Mouse (Mus musculus) left cerebral cortex, postnatal 36 days (tissue): Measurements from ENCODE around the gene Magix. TPM values are rescaled to one million over a fixed set of nuclear protein-coding genes. Genes with fewer than 3 reads are reported as not detected.

Experiments
- DNase-seq, 2 experiments: peaks; one replicate each; pipeline ENCODE4 v3.0.0; 2021 to 2022; ENCODE audit warnings: low spot score in 2 of 2, mixed read lengths in 1 of 2
- intact Hi-C: fragments of 180-260 bp; cut with DNase I; formaldehyde crosslinking; loops from one replicate; pipeline ENCODE4 v1.15.1; 2025
- total RNA-seq, 2 experiments: library from RNA; stranded (reverse); gene quantifications; 2 replicates each; pipeline ENCODE4 v1.2.3; 2021

Gene Magix
- total RNA-seq, 2 experiments from 2014 or later: 0.17 to 0.41 TPM

GRCm38 (mm10) chrX:7639536-7640325 lies 41.3 kb downstream of the Magix start:
- intact Hi-C loops: loop anchor here (2.0 to 5.0 kb wide), 3 partner anchors 29 to 217 kb away; partner anchors contain the start of genes Foxp3 and Ppp1r3f
- no peak for DNase-seq

DNA sequence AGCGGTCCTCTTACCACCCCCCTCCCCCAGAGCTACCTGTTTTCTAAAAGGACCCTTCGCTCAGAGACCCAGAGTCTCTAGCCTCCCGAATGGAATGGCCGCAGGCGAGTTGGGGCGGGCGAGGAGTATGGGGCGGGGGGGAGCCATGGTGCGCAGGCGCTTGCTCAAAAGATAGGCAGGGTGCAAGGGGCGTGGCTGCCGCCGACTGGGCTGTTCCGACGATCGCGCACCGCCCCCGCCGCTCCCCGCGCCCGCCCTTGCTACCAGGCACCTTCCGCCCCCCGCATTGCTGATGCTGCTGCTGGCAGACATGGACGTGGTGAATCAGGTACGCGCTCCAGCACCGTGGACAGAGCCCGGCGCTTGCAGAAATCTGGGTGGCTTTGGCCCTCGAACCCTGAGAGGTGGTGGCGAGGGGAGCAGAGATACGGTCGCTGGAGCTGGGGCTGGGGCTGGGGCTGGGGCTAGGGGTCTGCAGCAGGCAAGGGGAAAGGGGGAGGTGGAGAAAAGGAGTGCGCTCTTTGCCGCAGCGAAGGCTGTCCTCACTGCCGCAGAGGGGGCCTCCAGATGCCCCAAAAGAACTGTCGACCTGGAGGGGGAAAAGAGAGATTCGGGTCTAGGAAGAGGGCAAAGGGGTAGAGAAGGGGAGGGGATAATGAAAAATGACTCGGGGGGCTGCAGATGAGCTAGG lies 42.5 kb downstream of the Magix start, which contains the start of gene Syp:
Syp (plus strand) TSS at position 71 of the 691 bp plus-strand sequence.
- intact Hi-C loops: loop anchor here (2.0 to 5.0 kb wide), 2 partner anchors 28 to 216 kb away; no protein-coding TSS in a partner anchor
- peak; percentile 84 to 85 for DNase-seq

DNA sequence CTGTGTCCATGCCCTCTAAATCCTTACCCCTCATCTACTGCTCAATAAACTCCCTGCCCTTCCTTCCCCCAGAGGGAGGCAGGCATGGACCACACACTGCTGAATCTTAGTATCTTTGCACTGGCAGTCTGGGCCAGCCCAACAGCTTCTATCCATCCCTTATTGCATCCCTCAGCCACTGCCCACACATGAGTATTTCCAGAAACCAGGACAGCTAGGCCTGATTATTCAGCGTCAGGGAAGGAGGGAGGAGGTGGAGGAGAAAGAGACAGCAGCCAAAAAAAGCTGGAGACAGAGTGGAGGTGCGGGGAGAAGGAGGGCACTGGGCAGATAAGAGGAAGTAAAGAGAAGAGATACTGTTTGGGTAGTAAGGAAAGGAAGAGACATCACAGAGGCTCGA lies 46.0 kb downstream of the Magix start:
- intact Hi-C loops: loop anchor here (5.0 kb wide), 1 partner anchor 213 kb away; no protein-coding TSS in a partner anchor
- DNase-seq: peak in 1 of 2 experiments; percentile 35

- no peak for DNase-seq
- intact Hi-C loops: no loop called here
These were observed 48.5 kb downstream of the Magix start for GRCm38 (mm10) chrX:7632560-7632959.

Other genes with a start within 250 kb of the Magix start
- not detected for gene Foxp3, start 107.6 kb downstream of the Magix start, total RNA-seq
- gene Ppp1r3f, start 107.0 kb downstream of the Magix start, total RNA-seq: 10 to 100 TPM; 19.1 to 24.9 TPM
- 10 to 100 TPM; 31.6 to 32.1 TPM for gene Ccdc22, start 75.7 kb downstream of the Magix start, total RNA-seq
- under 1 TPM; 0.11 to 0.32 TPM for gene Cacna1f, start 74.2 kb downstream of the Magix start, total RNA-seq
- 1,000 to 10,000 TPM; 1,776 to 2,090 TPM for gene Syp, start 42.8 kb downstream of the Magix start, total RNA-seq
- 1 to 10 TPM; 1.4 to 3.0 TPM for gene Prickle3, start 24.0 kb downstream of the Magix start, total RNA-seq
- 1 to 10 TPM; 8.4 to 9.1 TPM for gene Plp2, start 9.9 kb downstream of the Magix start, total RNA-seq
- gene Gpkow, start 15.9 kb upstream of the Magix start, total RNA-seq: 10 to 100 TPM; 34.8 to 35.7 TPM
- gene Wdr45, start 33.1 kb upstream of the Magix start, total RNA-seq: 10 to 100 TPM; 64.0 to 64.3 TPM
- gene Gm45208, start 41.0 kb upstream of the Magix start, total RNA-seq: not detected
- gene Praf2, start 47.2 kb upstream of the Magix start, total RNA-seq: 100 to 1,000 TPM in 1 of 2 experiments, 10 to 100 TPM in 1; 91.1 to 103 TPM
- 10 to 100 TPM; 22.8 to 24.8 TPM for gene Ccdc120, start 69.7 kb upstream of the Magix start, total RNA-seq
- 10 to 100 TPM; 32.5 to 33.8 TPM for gene Tfe3, start 81.3 kb upstream of the Magix start, total RNA-seq
- 100 to 1,000 TPM in 1 of 2 experiments, 10 to 100 TPM in 1; 90.3 to 118 TPM for gene Gripap1, start 108.5 kb upstream of the Magix start, total RNA-seq
- gene Kcnd1, start 141.0 kb upstream of the Magix start, total RNA-seq: 1 to 10 TPM; 8.2 to 9.3 TPM
- 10 to 100 TPM; 79.5 to 82.3 TPM for gene Otud5, start 160.1 kb upstream of the Magix start, total RNA-seq
- 10 to 100 TPM; 50.7 to 52.1 TPM for gene Pim2, start 197.0 kb upstream of the Magix start, total RNA-seq
- 10 to 100 TPM; 41.3 to 44.5 TPM for gene Slc35a2, start 202.8 kb upstream of the Magix start, total RNA-seq
- gene Pqbp1, start 218.0 kb upstream of the Magix start, total RNA-seq: 10 to 100 TPM; 76.0 to 89.2 TPM
- gene Timm17b, start 218.1 kb upstream of the Magix start, total RNA-seq: 10 to 100 TPM; 24.5 to 24.8 TPM
- gene Gm10491, start 226.6 kb upstream of the Magix start, total RNA-seq: not detected
- not detected for gene Gm10490, start 228.3 kb upstream of the Magix start, total RNA-seq
- 100 to 1,000 TPM; 432 to 536 TPM for gene Pcsk1n, start 238.6 kb upstream of the Magix start, total RNA-seq
- gene Eras, start 247.4 kb upstream of the Magix start, total RNA-seq: not detected